In genomic region chr11:69758971-69759721, GRCm38 (mm10) we compare ENCODE assay signal across 8 mouse cellular contexts. TPM values are rescaled to one million over a fixed set of nuclear protein-coding genes. Genes with fewer than 3 reads are reported as not detected.
A peak's percentile ranks its signal among the peaks of the same experiment; 100 is the strongest.
DNase-seq lines count a peak whose midpoint lies in the region; ATAC-seq and TF ChIP-seq lines count a peak whose summit lies in the region.

No protein-coding gene starts in this region.

- peak; percentile 72 for ATAC-seq in Patski
- ATAC-seq in hindbrain, embryonic 11.5 days (ENCODE audit: low FRiP score), result peak; percentile 92
- peak; percentile 86 for ATAC-seq in lung, postnatal 0 days

- H3K27ac ChIP-seq in hindbrain, embryonic 11.5 days (ENCODE audit: low read depth, low read length), result peak overlapping the region; percentile 96
- peak overlapping the region; percentile 99 for H3K27ac ChIP-seq in lung, postnatal 0 days (ENCODE audit: low read length)

- H3K9ac ChIP-seq in hindbrain, embryonic 11.5 days (ENCODE audit: low read depth, low read length), result peak overlapping the region; percentile 82
- peak overlapping the region; percentile 30 for H3K9ac ChIP-seq in lung, postnatal 0 days (replicated peaks; ENCODE audit: low read depth)

- H3K4me1 ChIP-seq in hindbrain, embryonic 11.5 days (replicated peaks; ENCODE audit: control insufficient read depth, insufficient read depth, low read length), result peaks cover 10% of the 10 kb centered on the region
- H3K4me1 ChIP-seq in lung, postnatal 0 days (ENCODE audit: insufficient read depth, low read depth, low read length), result peaks cover 11% of the 10 kb centered on the region

- CTCF ChIA-PET in Patski (lab: Charles Lee), result interaction anchor here (1.2 to 1.3 kb wide), 2 partner anchors 23 to 113 kb away, joined by 3 read pairs; no protein-coding TSS in a partner anchor

- no peaks in the 10 kb centered on the region for H3K9me3 ChIP-seq in hindbrain, embryonic 11.5 days (ENCODE audit: control insufficient read depth, low read length)
- no peaks in the 10 kb centered on the region for H3K9me3 ChIP-seq in lung, postnatal 0 days (ENCODE audit: low read length)

- H3K4me3 ChIP-seq in hindbrain, embryonic 11.5 days (ENCODE audit: low read depth, low read length), result peak overlapping the region; percentile 67
- peak overlapping the region; percentile 51 for H3K4me3 ChIP-seq in lung, postnatal 0 days (ENCODE audit: low read depth, low read length)

- no peaks in the 10 kb centered on the region for H3K36me3 ChIP-seq in hindbrain, embryonic 11.5 days (ENCODE audit: control insufficient read depth, insufficient read depth, low read length)
- no peaks in the 10 kb centered on the region for H3K36me3 ChIP-seq in lung, postnatal 0 days (ENCODE audit: insufficient read depth, low read length)

- peak overlapping the region; percentile 65 for H3K4me2 ChIP-seq in hindbrain, embryonic 11.5 days (replicated peaks; ENCODE audit: low read depth, low read length)
- H3K4me2 ChIP-seq in lung, postnatal 0 days (replicated peaks; ENCODE audit: low read depth, low read length), result peak overlapping the region; percentile 68

- H3K27me3 ChIP-seq in Patski, result no peaks in the 10 kb centered on the region
- no peaks in the 10 kb centered on the region for H3K27me3 ChIP-seq in hindbrain, embryonic 11.5 days (ENCODE audit: control insufficient read depth, insufficient read depth, low read length)
- H3K27me3 ChIP-seq in lung, postnatal 0 days (replicated peaks; ENCODE audit: insufficient read depth, low read length), result no peaks in the 10 kb centered on the region

- under 1% methylated on average over 37 of the region's 37 CpGs for WGBS in hindbrain, embryonic 11.5 days
- under 1% methylated on average over 37 of the region's 37 CpGs for WGBS in lung, postnatal 0 days

- no peak for TF ChIP-seq CTCF in Patski (IDR thresholded peaks at IDR 0.05)
- TF ChIP-seq CTCF in lung, postnatal 0 days (IDR thresholded peaks at IDR 0.05), result no peak

- in situ Hi-C loops in Patski (cut with MboI; ENCODE audit: low pct_unique_long_range_greater_than_20kb), result loop anchor here (5.0 kb wide), 2 partner anchors 77 to 118 kb away; partner anchors contain the start of genes Senp3 and Tmem95

- POLR2A ChIA-PET in Patski (lab: Charles Lee), result interaction anchor here (0.5 to 2.1 kb wide), 3 partner anchors 9 to 120 kb away, joined by 3 to 5 read pairs (median 5); no protein-coding TSS in a partner anchor

- DNase-seq in Patski (ENCODE audit: low read depth, low spot score), result peak; percentile 47
- peak; percentile 95 for DNase-seq in cerebellum, adult 9-10 months
- peak; percentile 76 to 93 for DNase-seq in frontal cortex, adult 2 months (ENCODE audit: extremely low spot score in 1 of 2, low spot score in 1 of 2)
- DNase-seq in hindbrain, embryonic 11.5 days (ENCODE audit: low spot score), result peak; percentile 90
- DNase-seq in layer of hippocampus, postnatal 10 days (ENCODE audit: low spot score in 2 of 2), result peak; percentile 82 to 83
- peak; percentile 98 for DNase-seq in lung, postnatal 0 days (ENCODE audit: low spot score)
- peak; percentile 97 for DNase-seq in retina, postnatal 1 day
- peak; percentile 88 for DNase-seq in urinary bladder, postnatal 14 days (ENCODE audit: low spot score)

- TF ChIP-seq EP300 in lung, postnatal 0 days (IDR thresholded peaks at IDR 0.05), result peak; percentile 59

RNA-seq across cellular contexts. Expression of gene Polr2a, which starts 0.7 kb away (rescaled TPM):
- polyA plus RNA-seq in Patski (2021), result 96.2 TPM
- 30.9 and 32.6 TPM in 2 replicates for polyA plus RNA-seq in frontal cortex, adult 2 months (2012; rRNA removed)
- 46.5 and 50.1 TPM in 2 replicates for polyA plus RNA-seq in hindbrain, embryonic 11.5 days (2014; fragmentation: Nextera tagmentation; extraction: Ambion mirVana)
- 10 to 100 TPM; 55.6 to 59.4 TPM for total RNA-seq in layer of hippocampus, postnatal 10 days (2021)
- 14.0 and 15.3 TPM in 2 replicates for polyA plus RNA-seq in lung, postnatal 0 days (2015; fragmentation: Nextera tagmentation; extraction: Ambion mirVana)

RNA-seq across cellular contexts. Expression of gene Slc35g3, which starts 2.6 kb away (rescaled TPM):
- polyA plus RNA-seq in Patski (2021), result 0.32 TPM
- polyA plus RNA-seq in frontal cortex, adult 2 months (2012; rRNA removed), result not detected in 2 replicates
- polyA plus RNA-seq in hindbrain, embryonic 11.5 days (2014; fragmentation: Nextera tagmentation; extraction: Ambion mirVana), result 0.57 and 1.1 TPM in 2 replicates
- under 1 TPM in 1 of 2 experiments, not detected in 1; 0.22 TPM for total RNA-seq in layer of hippocampus, postnatal 10 days (2021)
- 1.0 TPM in 2 replicates for polyA plus RNA-seq in lung, postnatal 0 days (2015; fragmentation: Nextera tagmentation; extraction: Ambion mirVana)

RNA-seq across cellular contexts. Expression of gene Zbtb4, which starts 6.6 kb away (rescaled TPM):
- 36.9 TPM for polyA plus RNA-seq in Patski (2021)
- polyA plus RNA-seq in frontal cortex, adult 2 months (2012; rRNA removed), result 45.7 and 51.4 TPM in 2 replicates
- 1.3 and 1.7 TPM in 2 replicates for polyA plus RNA-seq in hindbrain, embryonic 11.5 days (2014; fragmentation: Nextera tagmentation; extraction: Ambion mirVana)
- total RNA-seq in layer of hippocampus, postnatal 10 days (2021), result 10 to 100 TPM; 69.7 to 72.8 TPM
- 6.6 and 7.6 TPM in 2 replicates for polyA plus RNA-seq in lung, postnatal 0 days (2015; fragmentation: Nextera tagmentation; extraction: Ambion mirVana)

RNA-seq across cellular contexts. Expression of gene Chrnb1, which starts 36.6 kb away (rescaled TPM):
- polyA plus RNA-seq in Patski (2021), result 27.7 TPM
- polyA plus RNA-seq in frontal cortex, adult 2 months (2012; rRNA removed), result 1.4 and 1.9 TPM in 2 replicates
- polyA plus RNA-seq in hindbrain, embryonic 11.5 days (2014; fragmentation: Nextera tagmentation; extraction: Ambion mirVana), result 1.2 and 1.5 TPM in 2 replicates
- total RNA-seq in layer of hippocampus, postnatal 10 days (2021), result 1 to 10 TPM; 1.1 to 1.6 TPM
- polyA plus RNA-seq in lung, postnatal 0 days (2015; fragmentation: Nextera tagmentation; extraction: Ambion mirVana), result 15.6 and 16.2 TPM in 2 replicates

RNA-seq across cellular contexts. Expression of gene Fgf11, which starts 42.5 kb away (rescaled TPM):
- polyA plus RNA-seq in Patski (2021), result 0.03 TPM
- polyA plus RNA-seq in frontal cortex, adult 2 months (2012; rRNA removed), result 18.4 and 22.0 TPM in 2 replicates
- 2.2 and 2.8 TPM in 2 replicates for polyA plus RNA-seq in hindbrain, embryonic 11.5 days (2014; fragmentation: Nextera tagmentation; extraction: Ambion mirVana)
- 10 to 100 TPM; 26.8 to 26.9 TPM for total RNA-seq in layer of hippocampus, postnatal 10 days (2021)
- 0.57 and 0.95 TPM in 2 replicates for polyA plus RNA-seq in lung, postnatal 0 days (2015; fragmentation: Nextera tagmentation; extraction: Ambion mirVana)

Comparison
In these comparisons a context has a peak if more than half of its experiments do, and no peak if none do; other contexts are left out.
1. Peak in every context shown above with its lines: DNase-seq, ATAC-seq, H3K4me3 ChIP-seq and H3K27ac ChIP-seq.
2. DNase-seq: peak in every context shown above with its lines; median percentile 98 in lung, postnatal 0 days; 97 in retina, postnatal 1 day; 95 in cerebellum, adult 9-10 months; 90 in hindbrain, embryonic 11.5 days; 88 in urinary bladder, postnatal 14 days; 84 in frontal cortex, adult 2 months; 82 in layer of hippocampus, postnatal 10 days; 47 in Patski.